Mouse (Mus musculus): Measurements from ENCODE around the gene Hoxa11.

DNA sequence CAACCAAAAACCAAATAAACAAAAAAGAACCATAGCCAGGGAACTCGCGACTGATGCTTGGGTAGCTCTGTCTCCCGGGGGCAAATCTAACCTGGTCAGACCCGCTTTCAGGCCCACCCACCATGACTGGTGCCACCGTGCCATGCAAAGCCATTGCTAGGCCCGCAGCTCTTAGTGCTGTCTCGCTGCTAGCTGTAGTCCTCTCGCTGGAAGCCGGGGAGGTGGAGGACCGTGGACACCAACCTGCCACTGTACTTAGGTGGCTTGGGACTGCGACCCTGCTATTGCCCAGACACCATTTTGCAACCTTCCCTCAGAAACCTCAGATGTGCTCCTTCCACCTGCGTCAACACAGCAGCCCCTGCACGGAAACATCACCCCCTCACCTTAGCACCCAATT is 33.6 kb downstream of the Hoxa11 start:
- TF ChIP-seq CTCF (IDR thresholded peaks at IDR 0.05; ENCODE audit: borderline replicate concordance, insufficient read depth, low read depth, low read length) (no peak), POLR2A (IDR thresholded peaks at IDR 0.05; ENCODE audit: borderline replicate concordance, insufficient read depth, low read length) (no peak)

Data from cerebellum, adult 2 months (tissue).